Mouse (Mus musculus) fat pad, adult 2 months (tissue): ENCODE measurements around the gene Tubd1.
A peak's percentile ranks its signal among the peaks of the same experiment; 100 is the strongest.

Experiments
- DNase-seq: peaks from one replicate; pipeline ENCODE4 v3.0.0-alpha.2; 2011; ENCODE audit warnings: low read depth, low spot score; ENCODE audit errors: extremely low read depth

The Tubd1 gene

DNA sequence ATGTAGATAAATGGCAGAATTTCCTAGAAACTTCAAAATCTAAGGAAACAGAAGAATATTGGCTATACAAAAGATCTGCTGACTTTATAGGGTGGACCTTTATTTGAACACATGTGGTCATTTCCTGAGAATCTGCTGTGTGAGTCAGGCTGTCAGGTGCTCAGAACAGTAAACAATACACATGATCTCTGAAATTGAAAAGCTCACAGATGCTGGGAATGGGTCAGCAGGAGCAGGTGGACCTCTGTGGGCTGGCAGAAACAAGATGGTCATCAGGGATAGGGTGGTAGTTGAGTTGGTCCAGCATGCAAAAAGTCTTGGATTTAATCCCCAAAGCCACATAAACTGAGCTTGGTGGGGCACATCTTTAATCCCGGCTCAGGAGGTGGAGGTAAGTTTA lies 53.8 kb downstream of the Tubd1 start:
- DNase-seq, result no peak

DNA sequence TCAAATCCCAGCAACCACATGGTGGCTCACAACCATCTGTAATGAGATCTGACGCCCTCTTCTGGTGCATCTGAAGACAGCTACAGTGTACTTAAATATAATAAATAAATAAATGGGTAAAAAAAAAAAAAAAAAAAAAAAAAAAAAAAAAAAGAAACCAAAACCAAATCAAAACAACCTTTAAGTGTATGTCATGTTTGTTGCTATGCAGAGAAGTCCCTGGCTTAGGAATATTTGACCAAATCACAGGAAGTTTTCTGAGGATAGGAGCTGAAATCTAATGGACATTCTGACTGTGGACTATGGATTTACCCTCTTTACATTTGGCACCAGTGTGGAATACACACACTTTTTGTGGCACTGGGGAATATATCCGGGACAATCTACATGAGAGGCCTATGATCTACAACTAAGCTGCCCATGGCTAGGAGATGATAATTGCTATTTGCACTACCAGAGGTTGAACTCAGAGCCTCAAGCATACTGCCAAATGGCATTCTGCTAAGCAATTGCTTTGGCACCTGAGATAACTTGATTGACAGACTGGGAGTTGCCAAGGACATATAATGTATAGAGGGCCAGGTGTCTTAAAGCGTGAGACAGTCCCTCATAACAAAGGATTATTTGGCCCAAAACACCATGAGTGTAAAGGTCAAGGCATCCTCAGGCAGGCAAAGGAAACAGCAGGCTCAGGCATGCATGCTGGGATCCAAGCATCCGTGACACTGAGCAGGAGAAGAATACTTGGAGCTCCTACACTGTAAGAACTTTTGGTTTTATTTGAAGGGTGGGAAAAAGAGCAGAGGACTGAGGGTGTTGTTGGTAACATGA lies 54.8 kb downstream of the Tubd1 start:
- DNase-seq, result peak; percentile 95

- peak; percentile 72 for DNase-seq
These were observed 55.4 kb downstream of the Tubd1 start for GRCm38 (mm10) chr11:86600209-86600557.

- no peak for DNase-seq
These were observed 57.3 kb downstream of the Tubd1 start for GRCm38 (mm10) chr11:86602116-86602515.

GRCm38 (mm10) chr11:86603719-86604118 lies 58.9 kb downstream of the Tubd1 start:
- peak; percentile 93 for DNase-seq

- no peak for DNase-seq
These were observed 59.5 kb downstream of the Tubd1 start for GRCm38 (mm10) chr11:86604289-86604688.

DNA sequence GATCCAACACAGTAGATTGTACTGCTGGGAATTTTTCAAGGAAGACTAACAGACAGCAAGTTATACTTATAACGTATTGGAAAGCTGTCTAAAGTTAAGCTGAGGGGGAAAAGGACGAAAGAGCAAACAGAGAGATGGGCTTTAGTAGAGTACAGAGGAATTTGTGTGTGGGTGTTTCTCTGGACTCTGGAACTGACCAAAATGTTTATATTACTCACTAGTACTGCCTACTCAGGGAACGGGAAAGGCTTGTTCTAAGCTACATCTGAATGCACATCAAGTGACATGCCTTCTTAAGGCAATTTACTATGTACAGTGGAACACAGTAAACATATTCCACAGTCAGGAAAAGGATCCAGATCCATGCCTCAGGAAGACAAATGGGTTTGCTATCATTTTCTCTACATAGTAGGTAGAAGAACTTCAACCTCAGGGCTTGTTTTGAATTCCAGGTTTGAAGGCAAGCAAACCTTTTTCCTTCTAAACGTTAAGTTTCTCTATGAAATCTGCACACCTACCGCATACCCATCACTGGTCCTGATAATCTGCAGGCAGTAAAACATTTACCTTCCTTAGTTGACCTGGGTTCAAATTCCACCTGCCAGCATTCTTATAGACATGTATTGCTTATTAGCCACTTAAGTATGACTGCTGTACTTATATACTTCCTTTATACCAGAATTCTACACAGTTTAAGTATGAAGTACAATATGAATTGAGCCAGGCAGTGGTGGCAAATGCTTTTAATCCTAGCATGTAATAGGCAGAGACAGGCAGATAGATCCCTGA lies 60.1 kb downstream of the Tubd1 start:
- DNase-seq, result peak; percentile 73

DNA sequence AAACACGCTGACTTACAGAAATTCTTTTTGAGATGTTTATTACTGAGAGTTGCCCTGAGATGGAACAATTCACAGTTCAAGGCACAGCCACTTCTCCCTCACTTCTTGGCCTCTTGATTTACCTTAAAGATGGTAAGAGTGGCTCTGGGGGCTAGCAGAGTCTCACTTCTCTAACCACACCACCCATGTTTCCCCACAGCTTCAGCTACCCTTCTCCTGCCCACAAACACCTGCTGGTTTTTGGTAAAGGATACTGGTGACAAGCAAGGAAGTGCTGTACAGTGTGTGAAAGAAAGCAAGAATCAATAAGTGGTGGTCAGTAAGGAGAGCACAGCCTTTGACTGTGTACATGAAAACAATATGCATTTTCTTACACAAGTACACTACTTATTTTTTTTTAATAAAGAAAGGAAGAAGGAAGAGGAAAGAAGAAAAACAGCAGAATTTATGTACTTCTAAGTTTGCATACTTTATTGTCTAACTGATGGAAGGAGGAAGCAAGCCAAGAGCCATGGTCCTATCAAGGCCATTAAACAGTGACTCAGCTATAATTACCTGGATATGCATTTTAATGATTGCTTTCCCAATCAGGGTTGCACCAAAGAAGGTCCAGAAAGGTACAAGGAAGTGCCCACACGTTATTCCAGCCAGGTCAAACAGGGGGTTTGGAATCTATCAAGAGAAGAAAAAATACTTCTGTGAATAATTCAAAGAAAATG lies 62.0 kb downstream of the Tubd1 start:
- DNase-seq, result no peak

DNA sequence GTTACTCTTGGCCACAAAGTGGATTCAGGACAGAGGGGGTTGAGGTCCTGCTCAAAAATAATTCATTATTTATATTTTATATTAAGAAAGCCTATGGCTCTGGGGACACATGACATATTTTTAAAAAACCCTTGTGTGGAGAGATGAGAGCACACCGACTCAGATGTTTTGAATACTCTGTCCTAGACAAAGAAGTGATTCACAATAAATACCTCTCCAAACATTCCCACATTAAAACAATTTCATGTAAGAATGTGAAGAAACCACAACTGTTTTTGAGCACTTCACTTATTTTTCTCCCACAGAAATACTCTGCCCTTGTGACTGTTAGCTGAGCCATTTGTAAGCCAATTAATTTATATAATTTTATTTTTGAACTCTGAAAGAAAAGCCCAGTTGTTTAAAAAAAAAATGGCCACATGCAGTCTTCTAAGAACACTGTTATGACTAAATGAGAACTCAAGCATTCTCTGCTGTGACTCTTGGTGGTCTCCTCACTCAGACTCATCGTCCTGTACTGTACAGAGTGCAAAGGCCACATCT lies 63.1 kb downstream of the Tubd1 start:
- DNase-seq, result no peak

DNA sequence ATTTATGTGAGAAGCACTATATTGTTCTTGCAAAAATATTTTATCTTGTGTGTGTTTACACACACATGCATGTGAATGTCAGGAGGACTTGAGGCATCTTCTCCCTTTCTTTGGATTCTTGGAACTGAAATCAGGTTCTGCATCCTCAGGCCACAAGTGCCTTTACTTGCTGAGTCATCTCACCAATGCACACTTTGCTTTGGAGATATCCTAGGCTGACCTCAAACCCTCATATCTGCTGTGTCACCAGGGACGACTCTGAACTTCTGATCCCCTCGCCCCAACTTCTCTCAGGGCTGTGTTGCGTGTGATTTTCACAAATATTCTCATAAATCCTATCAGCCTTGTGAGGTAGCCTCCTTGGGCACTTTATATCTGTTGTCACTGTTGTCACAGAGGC lies 65.4 kb downstream of the Tubd1 start:
- no peak for DNase-seq

GRCm38 (mm10) chr11:86611991-86612390 lies 67.2 kb downstream of the Tubd1 start:
- DNase-seq, result no peak

- DNase-seq, result no peak
These were observed 69.3 kb downstream of the Tubd1 start for GRCm38 (mm10) chr11:86614056-86614530.

GRCm38 (mm10) chr11:86614607-86615006 lies 69.8 kb downstream of the Tubd1 start:
- DNase-seq, result no peak
